Mouse (Mus musculus): ENCODE measurements at regions not wholly inside any gene's neighbourhood (a gene's known extent, or its start where the extent isn't known, plus 50 kb on each side); places are given as distances from the start of the nearest gene placed in this dataset.

- Histone ChIP-seq H3K36me3 (ENCODE audit: control insufficient read depth, insufficient read depth) (no peaks in the 10 kb centered on the region), H3K79me2 (ENCODE audit: control insufficient read depth, insufficient read depth) (no peaks in the 10 kb centered on the region), H3ac (ENCODE audit: control insufficient read depth, insufficient read length, low read depth) (no peak overlapping the region), H3K27me3 (ENCODE audit: control insufficient read depth, insufficient read depth, insufficient read length) (no peaks in the 10 kb centered on the region), H3K4me3 (ENCODE audit: insufficient read depth, poor library complexity, severe bottlenecking) (no peak overlapping the region), H3K79me3 (ENCODE audit: low read depth) (no peaks in the 10 kb centered on the region)
- TF ChIP-seq MYOG (IDR thresholded peaks at IDR 0.05; ENCODE audit: control insufficient read depth, extremely low read depth, insufficient read length), result no peak
- no peak for TF ChIP-seq FOSL1 (IDR thresholded peaks at IDR 0.05; ENCODE audit: insufficient read depth, low read length, poor library complexity, severe bottlenecking)
- no peak for TF ChIP-seq CTCF (IDR thresholded peaks at IDR 0.05; ENCODE audit: control insufficient read depth, insufficient read depth, insufficient read length)
- no peak for TF ChIP-seq MAX (IDR thresholded peaks at IDR 0.05)
- TF ChIP-seq CEBPB (IDR thresholded peaks at IDR 0.05; ENCODE audit: low read depth), result no peak
- no peak for TF ChIP-seq USF1 (IDR thresholded peaks at IDR 0.05; ENCODE audit: low read depth)
- no peak for TF ChIP-seq MYOD1 (IDR thresholded peaks at IDR 0.05; ENCODE audit: control insufficient read depth, insufficient read length, low read depth)
Measured at GRCm38 (mm10) chr8:34618046-34618445, 506.5 kb upstream of the Gm10131 start.

GRCm38 (mm10) chr8:34614987-34615386 is 503.4 kb upstream of the Gm10131 start:
- Histone ChIP-seq H3K27me3 (ENCODE audit: control insufficient read depth, insufficient read depth, insufficient read length) (no peaks in the 10 kb centered on the region), H3K36me3 (ENCODE audit: control insufficient read depth, insufficient read depth) (no peaks in the 10 kb centered on the region), H3K79me2 (ENCODE audit: control insufficient read depth, insufficient read depth) (no peaks in the 10 kb centered on the region), H3ac (ENCODE audit: control insufficient read depth, insufficient read length, low read depth) (no peak overlapping the region), H3K4me3 (ENCODE audit: insufficient read depth, poor library complexity, severe bottlenecking) (no peak overlapping the region), H3K79me3 (ENCODE audit: low read depth) (no peaks in the 10 kb centered on the region)
- no peak for TF ChIP-seq MYOG (IDR thresholded peaks at IDR 0.05; ENCODE audit: control insufficient read depth, extremely low read depth, insufficient read length)
- no peak for TF ChIP-seq USF1 (IDR thresholded peaks at IDR 0.05; ENCODE audit: low read depth)
- no peak for TF ChIP-seq CTCF (IDR thresholded peaks at IDR 0.05; ENCODE audit: control insufficient read depth, insufficient read depth, insufficient read length)
- no peak for TF ChIP-seq CEBPB (IDR thresholded peaks at IDR 0.05; ENCODE audit: low read depth)
- no peak for TF ChIP-seq MAX (IDR thresholded peaks at IDR 0.05)

- Histone ChIP-seq H3ac (ENCODE audit: control insufficient read depth, insufficient read length, low read depth) (no peak overlapping the region), H3K4me3 (ENCODE audit: insufficient read depth, poor library complexity, severe bottlenecking) (no peak overlapping the region), H3K36me3 (ENCODE audit: control insufficient read depth, insufficient read depth) (no peaks in the 10 kb centered on the region), H3K79me2 (ENCODE audit: control insufficient read depth, insufficient read depth) (no peaks in the 10 kb centered on the region), H3K79me3 (ENCODE audit: low read depth) (no peaks in the 10 kb centered on the region), H3K27me3 (ENCODE audit: control insufficient read depth, insufficient read depth, insufficient read length) (no peaks in the 10 kb centered on the region)
- TF ChIP-seq MYOD1 (IDR thresholded peaks at IDR 0.05; ENCODE audit: control insufficient read depth, insufficient read length, low read depth) (no peak), CTCF (IDR thresholded peaks at IDR 0.05; ENCODE audit: control insufficient read depth, insufficient read depth, insufficient read length) (no peak), MYOG (IDR thresholded peaks at IDR 0.05; ENCODE audit: control insufficient read depth, extremely low read depth, insufficient read length) (no peak), FOSL1 (IDR thresholded peaks at IDR 0.05; ENCODE audit: insufficient read depth, low read length, poor library complexity, severe bottlenecking) (no peak), USF1 (IDR thresholded peaks at IDR 0.05; ENCODE audit: low read depth) (no peak)
Measured at GRCm38 (mm10) chr8:34614031-34614526, 502.5 kb upstream of the Gm10131 start.

GRCm38 (mm10) chr8:34613138-34613537 is 501.6 kb upstream of the Gm10131 start:
- Histone ChIP-seq H3K36me3 (ENCODE audit: control insufficient read depth, insufficient read depth) (no peaks in the 10 kb centered on the region), H3K4me3 (ENCODE audit: insufficient read depth, poor library complexity, severe bottlenecking) (no peak overlapping the region), H3K79me2 (ENCODE audit: control insufficient read depth, insufficient read depth) (no peaks in the 10 kb centered on the region), H3K27me3 (ENCODE audit: control insufficient read depth, insufficient read depth, insufficient read length) (no peaks in the 10 kb centered on the region), H3K79me3 (ENCODE audit: low read depth) (no peaks in the 10 kb centered on the region), H3ac (ENCODE audit: control insufficient read depth, insufficient read length, low read depth) (no peak overlapping the region)
- TF ChIP-seq MYOD1 (IDR thresholded peaks at IDR 0.05; ENCODE audit: control insufficient read depth, insufficient read length, low read depth), result peak; percentile 78
- no peak for TF ChIP-seq CTCF (IDR thresholded peaks at IDR 0.05; ENCODE audit: control insufficient read depth, insufficient read depth, insufficient read length)
- TF ChIP-seq MAX (IDR thresholded peaks at IDR 0.05), result peak; percentile 38
- no peak for TF ChIP-seq MYOG (IDR thresholded peaks at IDR 0.05; ENCODE audit: control insufficient read depth, extremely low read depth, insufficient read length)
- peak; percentile 21 for TF ChIP-seq USF1 (IDR thresholded peaks at IDR 0.05; ENCODE audit: low read depth)
- TF ChIP-seq FOSL1 (IDR thresholded peaks at IDR 0.05; ENCODE audit: insufficient read depth, low read length, poor library complexity, severe bottlenecking), result peak; percentile 91

GRCm38 (mm10) chr8:34612396-34612795 is 500.9 kb upstream of the Gm10131 start:
- Histone ChIP-seq H3K4me3 (ENCODE audit: insufficient read depth, poor library complexity, severe bottlenecking) (no peak overlapping the region), H3K27me3 (ENCODE audit: control insufficient read depth, insufficient read depth, insufficient read length) (no peaks in the 10 kb centered on the region), H3K79me2 (ENCODE audit: control insufficient read depth, insufficient read depth) (no peaks in the 10 kb centered on the region), H3ac (ENCODE audit: control insufficient read depth, insufficient read length, low read depth) (no peak overlapping the region), H3K36me3 (ENCODE audit: control insufficient read depth, insufficient read depth) (no peaks in the 10 kb centered on the region), H3K79me3 (ENCODE audit: low read depth) (no peaks in the 10 kb centered on the region)
- TF ChIP-seq CEBPB (IDR thresholded peaks at IDR 0.05; ENCODE audit: low read depth) (no peak), MYOG (IDR thresholded peaks at IDR 0.05; ENCODE audit: control insufficient read depth, extremely low read depth, insufficient read length) (no peak), FOSL1 (IDR thresholded peaks at IDR 0.05; ENCODE audit: insufficient read depth, low read length, poor library complexity, severe bottlenecking) (no peak), MYOD1 (IDR thresholded peaks at IDR 0.05; ENCODE audit: control insufficient read depth, insufficient read length, low read depth) (no peak), USF1 (IDR thresholded peaks at IDR 0.05; ENCODE audit: low read depth) (no peak), CTCF (IDR thresholded peaks at IDR 0.05; ENCODE audit: control insufficient read depth, insufficient read depth, insufficient read length) (no peak)

- no peaks in the 10 kb centered on the region for H3K36me3 ChIP-seq (ENCODE audit: control insufficient read depth, insufficient read depth)
- H3K79me2 ChIP-seq (ENCODE audit: control insufficient read depth, insufficient read depth), result no peaks in the 10 kb centered on the region
- no peaks in the 10 kb centered on the region for H3K79me3 ChIP-seq (ENCODE audit: low read depth)
- no peak overlapping the region for H3K4me3 ChIP-seq (ENCODE audit: insufficient read depth, poor library complexity, severe bottlenecking)
- H3ac ChIP-seq (ENCODE audit: control insufficient read depth, insufficient read length, low read depth), result no peak overlapping the region
- no peak for TF ChIP-seq MYOG (IDR thresholded peaks at IDR 0.05; ENCODE audit: control insufficient read depth, extremely low read depth, insufficient read length)
- TF ChIP-seq FOSL1 (IDR thresholded peaks at IDR 0.05; ENCODE audit: insufficient read depth, low read length, poor library complexity, severe bottlenecking), result no peak
- no peak for TF ChIP-seq MYOD1 (IDR thresholded peaks at IDR 0.05; ENCODE audit: control insufficient read depth, insufficient read length, low read depth)
- no peak for TF ChIP-seq CTCF (IDR thresholded peaks at IDR 0.05; ENCODE audit: control insufficient read depth, insufficient read depth, insufficient read length)
- TF ChIP-seq CEBPB (IDR thresholded peaks at IDR 0.05; ENCODE audit: low read depth), result no peak
- TF ChIP-seq MAX (IDR thresholded peaks at IDR 0.05), result no peak
- TF ChIP-seq USF1 (IDR thresholded peaks at IDR 0.05; ENCODE audit: low read depth), result no peak
- no peaks in the 10 kb centered on the region for H3K27me3 ChIP-seq (ENCODE audit: control insufficient read depth, insufficient read depth, insufficient read length)
Measured at GRCm38 (mm10) chr8:34610186-34610585, 498.6 kb upstream of the Gm10131 start.

Measured in C2C12 (cell line).